Mouse (Mus musculus) kidney, postnatal 14 days (tissue): ENCODE measurements around the gene Fen1.
A peak's percentile ranks its signal among the peaks of the same experiment; 100 is the strongest.

ENCODE experiments used
- DNase-seq: peaks from one replicate; pipeline ENCODE4 v3.0.0; 2022; ENCODE audit warnings: mixed read lengths

Gene Fen1

DNA sequence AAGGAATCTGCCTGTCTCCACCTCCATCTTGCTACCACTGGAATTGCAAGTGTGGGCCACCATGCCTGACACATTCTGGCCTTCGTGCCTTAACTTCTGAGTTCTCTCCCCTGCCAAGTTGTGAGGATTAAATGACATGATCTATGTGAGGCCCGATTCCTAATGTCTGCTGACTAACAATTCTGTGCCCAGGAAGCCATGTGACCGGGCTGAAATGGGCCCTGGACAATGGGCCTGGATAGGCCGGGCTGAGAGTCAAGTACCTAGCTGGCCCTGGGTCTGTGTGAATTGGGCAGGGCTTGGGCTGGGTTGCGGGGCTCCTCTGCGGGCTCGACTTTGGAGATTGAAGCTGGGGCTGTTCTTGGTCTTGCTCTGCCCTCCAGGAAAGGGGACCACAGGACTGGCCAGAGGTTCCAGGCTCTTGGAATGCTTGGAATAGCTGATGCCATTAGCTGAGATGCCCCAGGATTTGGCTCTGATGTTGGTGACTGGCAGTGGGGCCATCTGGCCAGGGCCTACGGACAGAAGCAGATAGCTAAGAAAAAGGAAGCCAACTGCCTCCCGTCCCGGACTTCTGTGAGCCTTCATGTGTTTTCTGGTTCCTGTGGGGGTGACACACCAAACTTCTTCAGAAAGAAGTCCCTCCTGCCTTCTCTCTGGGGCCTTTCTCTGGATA is 10.0 kb upstream of the Fen1 start:
- no peak for DNase-seq

DNA sequence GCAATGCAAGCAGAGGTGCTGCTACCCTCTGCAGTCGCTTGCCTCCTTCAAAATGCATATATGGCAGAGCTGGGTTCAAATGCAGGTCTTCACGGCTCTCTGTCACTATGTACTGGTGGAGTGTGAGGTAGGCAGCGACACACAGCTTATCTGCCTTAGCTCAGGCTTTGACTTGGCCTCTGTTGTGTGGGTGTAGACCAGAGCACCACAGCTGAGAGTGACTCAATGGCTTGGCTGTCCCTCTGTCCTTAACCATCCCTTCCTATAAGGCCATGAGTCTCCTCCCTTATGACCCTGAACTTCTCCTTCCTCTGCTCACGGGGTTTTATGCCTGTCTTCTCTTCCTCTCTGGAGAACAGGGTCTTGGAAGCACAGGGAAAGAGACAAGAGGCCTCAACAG is 6.9 kb upstream of the Fen1 start:
- no peak for DNase-seq

DNA sequence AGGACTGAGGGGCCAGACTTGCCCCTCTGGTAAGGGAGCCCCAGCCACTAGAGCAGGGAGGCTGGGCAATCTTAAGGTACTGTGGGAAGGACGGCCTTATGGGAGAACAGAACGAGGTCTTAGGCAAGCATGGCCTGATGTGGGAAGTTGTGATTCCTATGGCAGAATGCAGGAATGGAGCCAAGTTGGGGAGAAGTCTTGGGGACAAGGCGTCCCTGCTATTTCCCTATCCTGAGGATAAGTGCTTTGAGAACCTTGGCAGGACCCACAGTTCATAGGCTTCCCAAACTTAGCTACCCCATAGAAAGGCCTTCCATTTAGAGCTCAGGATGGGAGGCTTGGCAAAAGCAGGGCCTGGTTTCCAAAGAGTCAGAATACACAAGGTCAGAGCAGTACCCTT is 4.9 kb upstream of the Fen1 start:
- no peak for DNase-seq

DNA sequence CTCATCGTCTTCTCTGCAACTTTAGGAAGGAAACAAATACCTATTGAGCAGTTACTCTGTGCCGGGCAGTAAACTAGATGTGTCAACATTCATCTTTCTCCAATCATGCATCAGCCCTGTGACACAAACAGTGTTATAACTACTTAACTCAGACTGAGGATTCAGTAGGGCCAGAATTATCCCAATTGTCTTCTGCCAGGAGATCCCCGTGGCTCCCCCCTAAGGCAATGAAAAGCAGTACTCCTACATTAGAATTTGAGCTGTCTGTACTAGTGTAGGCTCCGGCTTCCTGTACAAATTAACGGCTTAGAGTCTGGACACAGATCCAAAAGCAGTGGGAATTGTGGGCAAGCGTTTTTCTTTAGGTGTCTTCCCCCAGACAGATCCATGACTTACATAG is 1.1 kb upstream of the Fen1 start:
- DNase-seq, result no peak

DNA sequence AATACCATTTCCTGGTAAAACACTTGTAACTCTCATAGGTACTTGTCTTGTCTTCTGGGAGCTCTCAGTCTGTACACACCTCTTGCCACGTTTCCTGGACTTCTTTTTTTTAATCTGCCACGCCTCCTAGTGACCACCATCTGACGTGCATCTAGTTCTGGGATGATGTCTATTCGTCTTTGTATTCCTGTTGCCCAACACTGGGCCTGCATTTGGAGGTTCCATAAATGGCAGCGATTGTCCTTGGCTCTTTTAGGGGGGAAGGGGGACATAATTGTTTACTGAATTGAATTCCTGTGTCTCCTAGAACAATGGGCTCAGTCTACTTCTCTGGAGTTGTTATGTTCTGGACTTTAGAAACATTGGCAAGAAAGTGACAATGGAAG is 640 bp upstream of the Fen1 start:
- DNase-seq, result peak; percentile 55

DNA sequence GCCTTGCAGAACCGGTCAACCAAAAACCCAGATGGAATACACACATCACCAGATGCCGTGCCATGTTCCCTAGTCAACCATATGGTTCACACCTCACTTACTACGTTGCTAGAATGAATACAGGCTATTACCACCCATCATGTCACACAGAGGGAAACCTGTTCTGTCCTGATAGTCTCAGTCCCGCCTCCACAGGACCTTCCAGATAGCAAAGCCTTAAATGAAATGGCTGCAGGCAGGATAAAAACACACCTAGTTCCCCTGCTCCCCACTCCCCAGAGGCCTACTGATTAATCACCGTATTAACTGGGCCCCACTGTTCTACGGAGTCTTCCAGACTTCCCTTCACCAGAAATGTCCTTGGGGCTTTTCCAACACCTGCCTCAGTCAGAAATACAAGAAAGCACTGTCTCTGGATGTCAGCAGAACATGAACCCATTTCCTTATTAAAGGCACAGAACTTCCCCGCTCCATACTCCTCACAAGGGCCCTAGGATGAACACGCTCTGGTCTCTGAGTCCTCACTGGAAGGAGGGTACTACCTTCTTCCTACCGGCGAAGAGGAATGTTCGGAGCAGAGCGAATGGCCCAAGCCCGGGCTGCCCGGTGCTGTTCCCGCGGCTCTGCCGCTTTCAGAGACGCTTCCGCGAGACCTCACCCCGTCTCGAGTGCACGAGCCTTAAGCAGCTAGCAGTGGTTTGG is 672 bp downstream of the Fen1 start:
- DNase-seq, result no peak

DNA sequence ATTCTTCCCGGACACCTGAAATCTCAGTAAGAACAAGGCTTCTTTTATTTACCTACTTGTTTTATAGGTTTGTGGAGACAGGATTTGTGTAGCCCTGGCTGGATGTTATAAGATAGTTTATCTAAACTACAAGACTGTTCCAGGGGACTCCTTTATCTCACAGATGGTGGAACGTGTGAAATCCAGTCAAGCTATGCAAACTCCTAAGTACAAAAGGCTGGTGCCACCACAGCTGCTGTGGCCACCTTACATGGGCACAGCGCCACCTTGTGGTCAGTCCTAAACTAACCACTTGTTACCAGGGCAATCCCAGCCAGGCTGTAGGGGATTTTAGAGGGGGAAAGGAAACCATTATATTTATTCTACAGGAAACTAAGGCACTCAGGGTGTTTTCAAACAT is 5.2 kb downstream of the Fen1 start:
- peak; percentile 86 for DNase-seq

DNA sequence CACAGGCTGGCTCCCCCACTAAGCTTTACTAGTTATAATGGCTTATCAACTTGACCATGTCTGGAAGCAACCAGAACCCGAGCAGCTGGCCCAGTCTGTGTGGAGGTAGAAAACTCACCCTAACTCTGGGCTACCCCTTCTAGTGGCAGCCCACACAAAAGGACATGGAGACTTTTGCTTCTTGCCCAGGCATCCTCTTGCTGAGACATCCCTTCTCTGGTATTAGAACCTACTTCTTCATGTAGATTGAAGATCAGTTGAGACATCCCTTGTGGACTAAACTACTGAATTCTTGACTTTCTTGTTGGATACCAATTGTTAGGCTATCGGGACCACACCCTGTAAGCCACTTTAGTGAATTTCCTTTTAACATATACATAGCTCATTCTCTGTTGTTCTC is 5.7 kb downstream of the Fen1 start:
- DNase-seq, result no peak

DNA sequence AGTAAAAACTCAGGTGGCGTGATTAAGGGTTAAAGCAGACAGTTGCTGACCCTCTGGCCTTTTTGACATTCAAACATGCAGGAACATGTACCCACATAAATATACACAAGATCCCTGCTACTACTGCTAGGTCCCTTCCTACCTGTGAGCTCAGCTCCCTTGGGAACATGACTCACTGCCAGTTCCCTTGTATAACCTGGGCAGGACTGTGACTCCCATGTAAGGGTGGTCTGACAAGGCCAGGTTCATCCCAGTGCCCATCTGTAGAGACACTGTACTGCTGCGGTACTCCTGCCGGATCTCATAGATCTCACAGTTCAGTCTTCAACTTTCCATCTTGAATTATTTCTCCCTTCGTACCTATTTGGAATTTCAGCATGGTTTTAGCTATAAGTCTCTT is 6.8 kb downstream of the Fen1 start:
- no peak for DNase-seq

DNA sequence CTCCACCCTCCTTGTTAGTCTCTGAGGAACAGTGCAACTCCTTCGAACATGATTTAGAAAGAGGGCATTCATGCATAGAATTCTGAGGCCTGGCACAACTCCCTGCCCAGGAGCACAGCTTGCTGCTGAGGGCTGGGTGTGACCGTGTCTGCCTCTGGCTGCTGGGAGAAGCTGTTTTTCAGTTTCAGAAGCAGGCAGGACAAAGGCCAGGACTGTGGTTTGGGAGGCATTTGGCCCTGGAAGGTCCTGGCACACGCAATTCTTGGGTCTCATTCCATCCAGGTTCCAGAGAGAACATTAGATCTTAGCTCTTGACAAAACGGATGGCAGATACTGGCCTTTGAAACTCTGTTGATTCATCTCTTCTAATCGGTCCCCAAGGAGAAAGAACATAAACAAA is 8.7 kb downstream of the Fen1 start:
- peak; percentile 67 for DNase-seq

DNA sequence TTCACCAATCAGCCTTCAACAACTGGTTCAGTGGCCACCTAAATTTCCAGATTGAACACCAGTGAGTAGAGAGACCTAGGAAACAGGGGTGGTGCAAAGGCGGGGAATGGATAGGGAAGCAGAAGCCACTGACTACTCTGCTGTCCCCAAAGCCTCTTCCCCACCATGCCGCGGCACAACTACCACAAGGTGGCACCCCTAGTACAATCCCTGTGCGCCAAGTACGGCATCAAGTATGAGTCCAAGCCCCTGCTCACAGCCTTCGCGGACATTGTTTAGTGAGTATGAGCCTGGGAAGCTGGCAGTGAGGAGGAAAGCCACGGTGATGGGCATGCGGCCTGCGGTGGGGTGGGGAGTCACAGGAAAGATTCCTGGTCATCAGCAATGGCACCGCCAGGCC is 9.6 kb downstream of the Fen1 start:
- DNase-seq, result no peak

DNA sequence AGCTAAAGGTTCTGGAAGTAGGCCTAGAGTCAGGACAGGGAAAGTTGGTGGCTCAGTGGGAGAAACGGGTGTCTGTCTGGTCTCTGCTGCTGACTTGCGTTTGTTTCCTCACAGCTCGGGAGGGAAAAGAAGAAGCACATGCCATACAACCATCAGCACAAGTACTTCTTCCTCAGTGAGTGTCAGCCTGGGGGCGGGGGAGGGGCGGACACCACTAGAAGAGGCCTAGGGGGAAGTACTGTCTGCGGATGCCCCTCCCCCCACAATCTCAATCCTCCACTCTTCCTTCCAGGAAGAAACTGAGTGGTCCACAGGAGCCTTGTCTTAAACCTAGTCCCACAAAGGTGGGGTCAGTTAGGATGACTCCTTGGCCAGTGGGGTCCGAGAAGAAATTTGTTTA is 12.6 kb downstream of the Fen1 start:
- DNase-seq, result no peak

DNA sequence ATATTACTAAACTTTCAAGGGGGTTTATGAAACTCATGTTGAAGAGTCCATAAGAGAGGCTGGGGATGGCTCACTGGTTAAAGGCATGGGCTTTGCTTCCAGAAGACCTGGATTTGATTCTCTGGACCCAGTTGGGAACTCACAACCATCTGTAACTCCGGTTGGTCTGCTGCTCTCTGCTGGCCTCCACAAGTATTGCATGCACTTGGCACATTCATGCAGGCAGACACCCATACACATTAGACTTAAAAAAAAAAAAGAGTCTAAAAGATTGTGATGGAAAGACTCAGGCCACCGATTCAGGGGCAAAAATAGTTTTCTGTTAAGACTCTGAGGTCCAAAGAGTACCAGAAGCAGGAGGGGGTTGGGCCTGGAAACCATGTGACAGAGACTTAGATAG is 13.2 kb downstream of the Fen1 start:
- DNase-seq, result peak; percentile 81

DNA sequence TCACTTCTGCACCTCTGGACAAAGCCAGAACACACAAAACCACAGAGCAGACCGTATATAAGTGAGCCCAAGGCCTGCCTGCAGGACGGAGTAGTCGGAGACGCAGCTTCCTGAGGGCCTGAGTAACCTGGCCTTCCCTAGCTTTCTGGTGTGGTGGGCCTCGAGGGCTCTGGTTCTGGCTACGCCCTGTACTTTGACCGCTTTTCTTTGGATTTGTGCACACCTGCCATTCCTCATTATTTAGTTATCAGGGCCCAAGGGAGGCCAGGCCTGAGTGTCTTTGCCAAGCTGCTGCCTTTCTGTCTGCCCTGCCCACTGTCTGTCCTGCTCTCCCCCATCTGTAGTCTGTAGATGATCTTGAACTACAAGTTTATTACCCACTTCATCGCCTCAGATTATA is 14.0 kb downstream of the Fen1 start:
- no peak for DNase-seq

DNA sequence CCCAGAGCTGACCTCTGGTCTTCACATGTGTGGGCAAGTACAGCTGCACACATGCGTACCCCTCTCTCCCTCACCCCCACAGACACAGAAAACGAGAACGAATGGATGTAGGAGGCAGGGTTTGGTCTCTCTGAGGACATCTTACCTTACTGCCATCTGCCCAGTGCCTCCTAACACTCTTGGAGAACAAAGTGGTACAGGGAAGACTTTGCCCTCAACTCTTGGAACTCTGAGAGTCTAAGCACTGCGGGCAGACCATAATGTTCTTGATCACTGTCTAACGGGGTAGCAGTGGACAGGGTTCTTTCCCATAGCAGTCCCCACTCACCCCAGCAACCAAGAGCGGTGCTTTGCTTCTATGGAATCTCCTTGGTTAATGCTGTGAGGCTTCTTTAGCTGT is 14.9 kb downstream of the Fen1 start:
- DNase-seq, result no peak

DNA sequence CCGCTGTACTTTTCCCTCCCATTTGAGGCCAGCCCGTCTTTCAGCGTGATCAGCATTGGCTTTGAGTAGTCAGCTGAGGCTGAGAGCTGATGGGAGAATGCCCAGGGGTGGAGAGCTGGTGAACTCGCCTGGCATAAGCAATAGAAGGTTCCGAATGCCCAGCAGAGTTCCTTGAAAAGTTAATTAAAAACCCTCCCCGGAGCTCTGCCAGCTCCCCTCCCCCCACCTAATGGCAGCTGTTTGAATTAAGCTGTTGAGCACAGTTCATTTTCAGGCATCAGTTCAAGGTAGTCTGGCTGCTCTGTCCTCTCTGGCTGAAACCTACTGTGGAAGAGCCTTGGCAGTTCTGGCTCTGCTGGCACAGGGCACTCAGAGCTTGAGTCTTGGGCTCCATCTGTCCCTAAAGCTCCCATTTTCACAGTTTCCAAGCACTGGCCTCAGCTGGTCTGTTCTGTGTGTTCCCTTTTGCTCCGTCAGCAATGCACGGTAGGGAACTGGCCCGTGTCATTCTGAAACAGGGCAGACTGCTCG is 15.6 kb downstream of the Fen1 start:
- DNase-seq, result peak; percentile 89

DNA sequence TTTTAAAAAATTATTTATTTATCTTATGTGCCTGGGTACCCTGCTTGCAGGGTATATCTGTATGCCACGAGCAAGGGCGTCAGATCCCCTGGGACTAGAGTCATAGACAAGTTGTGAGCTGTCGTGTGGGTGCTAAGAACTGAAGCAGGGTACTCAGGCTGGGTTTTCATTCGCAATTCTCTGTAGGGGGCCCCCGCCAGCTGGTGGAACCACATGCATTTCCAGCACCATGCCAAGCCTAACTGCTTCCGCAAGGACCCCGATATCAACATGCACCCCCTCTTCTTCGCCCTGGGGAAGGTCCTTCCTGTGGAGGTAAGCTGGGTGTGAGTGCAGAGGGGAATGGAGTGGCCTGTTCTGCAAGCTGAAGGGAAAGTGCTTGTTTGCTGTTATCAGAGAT is 17.4 kb downstream of the Fen1 start:
- no peak for DNase-seq

DNA sequence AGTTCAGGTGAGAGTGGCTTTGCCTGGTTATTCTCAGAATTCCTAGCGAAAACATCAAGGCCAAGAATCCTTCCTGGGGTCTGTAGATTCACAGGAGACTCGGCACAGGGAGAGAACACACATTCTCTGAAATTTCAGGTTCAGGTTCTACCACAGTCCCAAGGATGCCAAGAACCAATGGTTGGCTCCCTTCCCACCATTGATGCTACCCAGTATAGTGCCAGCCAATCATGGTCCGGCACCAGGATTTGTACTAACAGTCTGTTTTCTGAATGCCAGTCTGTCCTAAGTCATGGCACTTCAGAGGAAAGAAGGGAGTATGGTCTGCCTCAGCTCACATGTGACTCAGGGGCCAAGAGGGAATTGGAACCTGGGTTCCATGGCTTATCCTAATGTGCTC is 18.1 kb downstream of the Fen1 start:
- no peak for DNase-seq

DNA sequence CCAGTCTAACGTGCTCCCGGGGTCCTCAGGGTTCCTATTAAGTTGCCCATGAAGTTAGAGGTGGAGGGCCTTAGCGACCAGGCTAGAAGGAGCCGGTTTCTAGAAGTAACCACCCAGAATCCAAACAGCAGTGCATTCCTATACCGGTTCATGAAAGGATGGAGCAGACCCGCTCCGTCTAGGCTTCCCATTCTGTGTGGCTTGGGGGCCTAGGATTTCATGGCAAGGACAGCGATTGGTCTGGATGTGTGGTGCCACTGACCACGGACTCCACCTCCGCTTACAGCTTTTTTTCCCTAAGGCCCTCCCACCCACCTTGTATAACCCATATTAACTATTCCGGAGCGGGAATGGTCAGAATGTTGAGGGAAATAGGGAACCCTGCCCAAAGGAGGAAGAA is 19.9 kb downstream of the Fen1 start:
- peak; percentile 29 for DNase-seq

DNA sequence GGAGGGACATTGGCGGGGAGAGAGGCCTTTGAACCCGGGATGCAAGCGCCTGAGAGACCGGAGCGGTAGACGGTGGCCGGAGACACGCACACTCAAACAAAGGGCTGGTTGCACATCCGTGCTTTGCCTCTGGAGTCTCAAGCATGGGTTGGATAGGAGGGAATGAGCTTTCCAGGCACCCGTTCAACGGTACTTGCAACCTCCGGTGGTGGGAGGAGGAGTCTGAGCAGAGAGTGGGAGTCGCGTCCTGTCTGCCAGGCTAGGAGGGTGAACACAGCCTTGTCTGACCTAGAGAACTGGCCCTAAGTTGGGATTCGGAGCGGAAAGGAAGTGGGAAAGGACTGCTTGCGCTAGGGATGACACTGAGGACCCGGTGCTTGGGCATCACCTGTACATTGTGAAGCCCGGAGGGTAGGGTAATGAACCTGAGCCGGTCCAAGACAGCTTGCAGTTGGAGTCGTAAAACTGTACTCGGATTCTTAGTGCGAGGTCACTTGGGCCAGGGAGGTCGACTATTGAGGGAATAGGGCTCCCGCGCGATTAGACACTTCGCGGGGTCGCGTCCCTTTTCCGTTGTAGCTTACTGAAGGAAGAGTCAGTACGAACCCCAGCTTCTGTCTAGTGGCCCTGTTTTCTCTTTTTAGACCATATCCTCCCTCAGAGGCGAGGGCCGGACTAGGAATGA is 20.5 kb downstream of the Fen1 start:
- peak; percentile 75 for DNase-seq

DNA sequence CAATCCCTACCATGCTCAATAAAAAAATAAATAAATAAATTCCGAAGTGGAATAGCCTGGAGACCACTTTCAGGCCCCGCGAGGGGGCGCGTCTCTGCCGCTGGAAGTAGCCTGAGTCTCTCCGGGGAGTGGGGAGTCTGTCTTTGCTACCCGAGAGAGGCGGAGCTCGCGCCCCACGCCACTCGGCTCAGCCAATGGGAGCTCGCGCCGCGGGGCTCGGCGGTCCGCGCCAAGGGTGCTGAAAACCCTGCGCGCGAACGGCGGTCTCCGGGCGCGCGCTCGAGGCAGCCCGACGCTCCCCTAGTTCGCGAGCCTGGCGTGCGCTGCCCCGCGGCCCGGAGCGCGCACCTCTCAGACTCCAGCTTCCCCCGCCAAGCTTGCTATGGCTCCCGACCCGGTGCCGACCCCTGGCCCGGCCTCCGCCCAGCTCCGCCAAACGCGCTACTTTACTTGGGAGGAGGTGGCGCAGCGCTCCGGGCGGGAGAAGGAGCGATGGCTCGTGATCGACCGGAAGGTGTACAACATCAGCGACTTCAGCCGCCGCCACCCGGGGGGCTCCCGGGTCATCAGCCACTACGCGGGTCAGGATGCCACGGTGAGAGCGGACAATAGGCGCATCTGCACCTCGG is 21.2 kb downstream of the Fen1 start, which contains the start of gene Fads1:
Gene Fads1, plus strand, starts transcription at position 219 of the 629 bp plus-strand sequence.
- DNase-seq, result peak; percentile 96

DNA sequence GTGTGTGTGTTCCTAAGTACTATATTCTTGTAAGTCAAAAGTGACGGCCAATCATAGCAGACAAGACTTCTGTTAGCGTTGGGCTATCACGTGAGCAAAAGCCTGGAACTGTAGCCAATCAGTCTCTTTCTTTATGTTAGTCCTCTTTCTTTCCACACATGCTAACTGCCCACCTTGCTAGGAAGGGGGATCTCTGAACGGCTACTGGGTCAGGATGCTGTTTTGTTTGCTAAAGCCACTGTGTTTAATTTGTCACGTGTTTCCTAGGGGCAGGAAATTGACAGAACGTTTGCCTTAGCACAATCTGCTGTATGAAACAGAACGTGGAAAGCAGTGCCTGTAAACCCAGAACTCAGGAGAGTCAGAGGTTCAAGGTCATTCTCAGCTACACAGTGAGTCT is 21.8 kb downstream of the Fen1 start:
- no peak for DNase-seq

DNA sequence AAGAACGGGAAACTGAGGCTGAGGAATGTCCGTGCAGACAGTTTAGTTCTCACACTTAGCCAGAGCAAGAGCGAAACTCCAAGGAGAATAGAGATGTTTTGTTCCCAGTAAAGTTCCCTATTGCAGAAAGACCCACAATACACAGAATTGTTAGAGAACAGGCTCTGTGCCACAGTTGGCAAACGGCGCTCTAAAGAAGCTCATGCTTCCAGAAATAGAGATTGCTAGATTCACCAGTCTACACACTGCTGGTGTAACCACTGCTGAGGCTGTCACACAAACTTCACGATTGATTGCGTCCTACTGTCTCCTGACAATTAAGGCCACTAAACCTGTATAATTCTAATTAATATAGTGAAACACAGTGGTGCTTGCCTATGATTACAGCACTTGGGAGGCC is 22.7 kb downstream of the Fen1 start:
- DNase-seq, result no peak

DNA sequence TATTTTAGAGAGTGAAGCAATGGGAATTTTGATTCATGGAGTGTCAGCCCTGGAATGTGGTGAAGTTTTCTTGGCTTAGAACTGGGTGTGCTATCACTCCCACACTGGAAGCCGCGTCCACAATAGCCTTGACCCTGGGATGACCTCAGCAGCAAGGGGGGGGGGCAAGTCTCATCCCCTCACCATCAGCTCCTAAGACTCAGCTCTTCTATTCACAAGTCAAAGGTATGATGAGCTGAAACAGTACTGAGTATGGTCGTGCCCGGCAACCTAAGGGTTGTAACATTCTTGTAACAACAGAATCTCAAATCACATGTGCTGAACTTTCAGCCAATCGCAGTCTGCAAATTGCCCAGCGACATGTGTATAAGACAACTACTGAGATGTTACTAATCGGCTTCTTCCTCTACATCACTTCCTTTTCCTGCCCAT is 27.0 kb downstream of the Fen1 start:
- DNase-seq, result peak; percentile 35
